Mouse (Mus musculus) MEL (cell line): ENCODE results near the gene Mtx1. TPM values are rescaled to one million over a fixed set of nuclear protein-coding genes. Genes with fewer than 3 reads are reported as not detected.

Source experiments
- DNase-seq: peaks from one replicate; pipeline ENCODE4 v3.0.0; 2011; ENCODE audit warnings: low read depth, low spot score
- H3K27ac ChIP-seq: 2 replicates; pipeline ENCODE4 v1.5.1; 2012; ENCODE audit warnings: low read depth, mild to moderate bottlenecking, control low read depth, low read length, moderate library complexity; ENCODE audit not compliant: control insufficient read depth
- H3K27me3 ChIP-seq, 2 experiments: fragments of 150-350 bp in 1 of 2; sonication (generic) in 1 of 2; 2 replicates each; pipeline ENCODE4 v1.6.1; 2012; ENCODE audit warnings: low read length in 2 of 2, mild to moderate bottlenecking in 2 of 2, improper control_type of control experiment in 1 of 2, moderate library complexity in 1 of 2; ENCODE audit not compliant: insufficient read depth in 2 of 2, control insufficient read depth in 1 of 2
- H3K36me3 ChIP-seq, 2 experiments: 2 replicates each; pipeline ENCODE4 v1.6.1; 2012 to 2014; ENCODE audit warnings: low read length in 2 of 2, improper control_type of control experiment in 1 of 2, inconsistent platforms in 1 of 2, mild to moderate bottlenecking in 1 of 2; ENCODE audit not compliant: insufficient read depth in 2 of 2, control insufficient read depth in 1 of 2
- H3K4me1 ChIP-seq, 2 experiments: fragments of 150-350 bp in 1 of 2; sonication (generic) in 1 of 2; 2 replicates each; pipeline ENCODE4 v1.6.1; 2012; ENCODE audit warnings: low read length in 2 of 2, improper control_type of control experiment in 1 of 2, mild to moderate bottlenecking in 1 of 2; ENCODE audit not compliant: insufficient read depth in 2 of 2, control insufficient read depth in 1 of 2
- H3K4me3 ChIP-seq, 2 experiments: fragments of 150-350 bp in 1 of 2; sonication (generic) in 1 of 2; 2 replicates each; pipeline ENCODE4 v1.5.1; 2012; ENCODE audit warnings: low read depth in 2 of 2, low read length in 2 of 2, mild to moderate bottlenecking in 2 of 2, moderate library complexity in 2 of 2, control low read depth in 1 of 2, improper control_type of control experiment in 1 of 2; ENCODE audit not compliant: control insufficient read depth in 1 of 2, insufficient read depth in 1 of 2
- H3K79me2 ChIP-seq: 2 replicates; pipeline ENCODE4 v1.6.1; 2012; ENCODE audit warnings: mild to moderate bottlenecking, low read length, moderate library complexity; ENCODE audit not compliant: control insufficient read depth, poor library complexity, insufficient read depth
- H3K9ac ChIP-seq: 2 replicates; pipeline ENCODE4 v1.6.1; 2012; ENCODE audit warnings: low read depth, mild to moderate bottlenecking, control low read depth, low read length, moderate library complexity; ENCODE audit not compliant: control insufficient read depth, poor library complexity, severe bottlenecking
- H3K9me3 ChIP-seq: fragments of 150-350 bp; sonication (generic); replicated peaks from 2 replicates; pipeline ENCODE4 v1.6.1; 2012; ENCODE audit warnings: mild to moderate bottlenecking, low read length, improper control_type of control experiment, moderate library complexity; ENCODE audit not compliant: insufficient read depth
- BHLHE40 ChIP-seq: IDR thresholded peaks from 2 replicates; pipeline ENCODE4 v1.6.1; 2012; ENCODE audit warnings: low read depth, mild to moderate bottlenecking, inconsistent platforms, low read length, improper control_type of control experiment, borderline replicate concordance
- CHD1 ChIP-seq: IDR thresholded peaks from 2 replicates; pipeline ENCODE4 v1.6.1; 2012; ENCODE audit warnings: low read depth, mild to moderate bottlenecking, inconsistent platforms, low read length, improper control_type of control experiment
- CHD2 ChIP-seq: IDR thresholded peaks from 2 replicates; pipeline ENCODE4 v1.6.1; 2011; ENCODE audit warnings: low read length, improper control_type of control experiment
- ELF1 ChIP-seq: IDR thresholded peaks from 2 replicates; pipeline ENCODE4 v1.6.1; 2014; ENCODE audit warnings: low read depth, mild to moderate bottlenecking, inconsistent platforms, low read length, improper control_type of control experiment, moderate library complexity
- EP300 ChIP-seq, 2 experiments: IDR thresholded peaks; 2 replicates each; pipeline ENCODE4 v1.6.1; 2011; ENCODE audit warnings: improper control_type of control experiment in 2 of 2, low read length in 2 of 2, low read depth in 1 of 2, mild to moderate bottlenecking in 1 of 2
- ETS1 ChIP-seq: IDR thresholded peaks from 2 replicates; pipeline ENCODE4 v1.6.1; 2012; ENCODE audit warnings: low read depth, mild to moderate bottlenecking, inconsistent platforms, low read length, improper control_type of control experiment, moderate library complexity
- GABPA ChIP-seq: IDR thresholded peaks from 2 replicates; pipeline ENCODE4 v1.6.1; 2012; ENCODE audit warnings: low read depth, mild to moderate bottlenecking, inconsistent platforms, low read length, improper control_type of control experiment, moderate library complexity
- HCFC1 ChIP-seq: IDR thresholded peaks from 2 replicates; pipeline ENCODE4 v1.6.1; 2012; ENCODE audit warnings: low read depth, mild to moderate bottlenecking, inconsistent platforms, low read length, improper control_type of control experiment, moderate library complexity
- JUND ChIP-seq: IDR thresholded peaks from 2 replicates; pipeline ENCODE4 v1.6.1; 2011; ENCODE audit warnings: low read depth, mild to moderate bottlenecking, improper control_type of control experiment, low read length
- KAT2A ChIP-seq: conservative IDR thresholded peaks from 2 replicates; pipeline ENCODE4 v1.6.1; 2012; ENCODE audit warnings: low read depth, low read length, improper control_type of control experiment, inconsistent platforms
- MAFK ChIP-seq: IDR thresholded peaks from 2 replicates; pipeline ENCODE4 v1.6.1; 2011; ENCODE audit warnings: low read depth, mild to moderate bottlenecking, low read length, improper control_type of control experiment, borderline replicate concordance
- MAX ChIP-seq: IDR thresholded peaks from 2 replicates; pipeline ENCODE4 v1.6.1; 2011; ENCODE audit warnings: low read length, improper control_type of control experiment
- MAZ ChIP-seq: IDR thresholded peaks from 2 replicates; pipeline ENCODE4 v1.6.1; 2012; ENCODE audit warnings: low read depth, mild to moderate bottlenecking, inconsistent platforms, low read length, improper control_type of control experiment
- MXI1 ChIP-seq: IDR thresholded peaks from 2 replicates; pipeline ENCODE4 v1.6.1; 2011; ENCODE audit warnings: mild to moderate bottlenecking, low read depth, low read length, improper control_type of control experiment
- MYC ChIP-seq: IDR thresholded peaks from 2 replicates; pipeline ENCODE4 v1.6.1; 2011; ENCODE audit warnings: low read depth, mild to moderate bottlenecking, low read length, improper control_type of control experiment, moderate library complexity
- NELFE ChIP-seq: IDR thresholded peaks from 2 replicates; pipeline ENCODE4 v1.6.1; 2011; ENCODE audit warnings: low read depth, low read length, improper control_type of control experiment
- NRF1 ChIP-seq: IDR thresholded peaks from 2 replicates; pipeline ENCODE4 v1.6.1; 2014; ENCODE audit warnings: low read depth, mild to moderate bottlenecking, inconsistent platforms, low read length, improper control_type of control experiment, moderate library complexity; ENCODE audit not compliant: poor library complexity, insufficient read depth, severe bottlenecking
- POLR2A ChIP-seq, 2 experiments: IDR thresholded peaks; 2 replicates each; pipeline ENCODE4 v1.6.1; 2011 to 2012; ENCODE audit warnings: low read length in 2 of 2, mild to moderate bottlenecking in 2 of 2, control low read depth in 1 of 2, improper control_type of control experiment in 1 of 2, low read depth in 1 of 2, moderate library complexity in 1 of 2; ENCODE audit not compliant: control insufficient read depth in 1 of 2, insufficient read depth in 1 of 2, poor library complexity in 1 of 2
- POLR2AphosphoS2 ChIP-seq: IDR thresholded peaks from 2 replicates; pipeline ENCODE4 v1.6.1; 2011; ENCODE audit warnings: low read length, improper control_type of control experiment
- POLR2AphosphoS5 ChIP-seq: IDR thresholded peaks from 2 replicates; pipeline ENCODE4 v1.6.1; 2012; ENCODE audit warnings: low read depth, borderline replicate concordance, mild to moderate bottlenecking, inconsistent platforms, low read length, moderate library complexity, mixed read lengths
- SIN3A ChIP-seq: IDR thresholded peaks from 2 replicates; pipeline ENCODE4 v1.6.1; 2012; ENCODE audit warnings: low read length, improper control_type of control experiment, inconsistent platforms
- TBP ChIP-seq: IDR thresholded peaks from 2 replicates; pipeline ENCODE4 v1.8.0; 2011; ENCODE audit warnings: low read depth, low read length, improper control_type of control experiment
- TCF12 ChIP-seq: IDR thresholded peaks from 2 replicates; pipeline ENCODE4 v1.6.1; 2014; ENCODE audit warnings: low read depth, mild to moderate bottlenecking, inconsistent platforms, low read length, improper control_type of control experiment, moderate library complexity
- UBTF ChIP-seq: IDR thresholded peaks from 2 replicates; pipeline ENCODE4 v1.6.1; 2012; ENCODE audit warnings: low read depth, mild to moderate bottlenecking, inconsistent platforms, low read length, improper control_type of control experiment, moderate library complexity, borderline replicate concordance; ENCODE audit not compliant: insufficient read depth
- USF1 ChIP-seq: IDR thresholded peaks from 2 replicates; pipeline ENCODE4 v1.6.1; 2014; ENCODE audit warnings: low read depth, mild to moderate bottlenecking, inconsistent platforms, low read length, improper control_type of control experiment, moderate library complexity
- USF2 ChIP-seq, 2 experiments: IDR thresholded peaks; 2 replicates each; pipeline ENCODE4 v1.6.1; 2011 to 2012; ENCODE audit warnings: improper control_type of control experiment in 2 of 2, low read length in 2 of 2, borderline replicate concordance in 1 of 2, inconsistent platforms in 1 of 2, low read depth in 1 of 2, mild to moderate bottlenecking in 1 of 2; ENCODE audit not compliant: insufficient read depth in 1 of 2
- ZMIZ1 ChIP-seq: IDR thresholded peaks from 2 replicates; pipeline ENCODE4 v1.6.1; 2012; ENCODE audit warnings: low read depth, mild to moderate bottlenecking, inconsistent platforms, low read length, improper control_type of control experiment, moderate library complexity
- ZNF384 ChIP-seq: IDR thresholded peaks from 2 replicates; pipeline ENCODE4 v1.6.1; 2012; ENCODE audit warnings: low read depth, mild to moderate bottlenecking, inconsistent platforms, low read length, improper control_type of control experiment
- polyA plus RNA-seq, 2 experiments: library from polyadenylated mRNA; stranded (reverse) in 1 of 2; unstranded in 1 of 2; fragments of >175 nt in 1 of 2; fragments of >200 nt in 1 of 2; gene quantifications; 2 replicates each; pipeline versions ENCODE4 v1.2.1 to v1.2.4; 2012; ENCODE audit warnings: low replicate concordance in 2 of 2, low read depth in 1 of 2; ENCODE audit not compliant: insufficient read length in 2 of 2, insufficient read depth in 1 of 2, missing spikeins in 1 of 2
- total RNA-seq: library from RNA; depleted of rRNA; stranded (reverse); fragments of 300-350 nt; gene quantifications from 2 replicates; pipeline ENCODE4 v1.2.3, GENCODE M21; 2012

Gene Mtx1
- total and polyA plus RNA-seq, 3 experiments = 314 to 369 TPM; not detected in 1

DNA sequence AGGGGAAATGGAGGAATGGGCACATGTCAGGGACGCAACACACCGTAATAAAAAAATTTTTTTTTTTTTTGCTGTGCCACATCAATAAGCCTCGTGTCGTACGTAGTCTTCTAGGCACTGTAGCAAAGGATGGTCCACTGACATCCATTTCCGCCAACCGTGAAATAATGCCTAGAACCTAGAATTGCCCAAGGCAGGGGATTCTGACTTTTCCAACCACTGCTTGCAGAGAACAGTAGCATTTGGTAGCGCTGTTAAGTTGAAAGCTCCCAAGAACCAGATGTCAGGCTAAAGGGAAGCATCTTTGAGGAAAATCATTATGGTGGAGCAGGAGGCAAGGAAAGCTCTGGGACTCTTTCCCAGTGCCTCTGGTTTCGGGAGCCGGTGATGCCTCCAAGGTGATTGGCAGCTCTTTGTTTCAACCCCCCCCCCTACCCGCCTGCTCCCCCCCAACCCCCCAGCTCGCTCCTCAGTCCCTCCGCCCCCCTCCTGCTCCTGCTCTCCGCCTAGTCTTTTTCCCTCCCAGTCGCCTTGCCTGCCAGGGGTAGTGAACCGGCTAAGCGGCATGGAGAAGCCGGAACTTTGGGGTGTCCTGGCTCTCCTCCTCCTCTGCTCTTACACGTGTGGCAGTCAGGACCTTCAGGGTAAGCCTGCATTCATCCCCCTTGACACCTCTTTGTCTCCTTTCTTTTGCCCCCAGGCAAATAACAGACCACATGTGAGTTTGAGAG lies 12.0 kb downstream of the Mtx1 start, which contains the start of gene Thbs3 (continued):
- no peak for TF ChIP-seq GABPA
- peak; percentile 77 for TF ChIP-seq ZNF384
- no peak for TF ChIP-seq TCF12

DNA sequence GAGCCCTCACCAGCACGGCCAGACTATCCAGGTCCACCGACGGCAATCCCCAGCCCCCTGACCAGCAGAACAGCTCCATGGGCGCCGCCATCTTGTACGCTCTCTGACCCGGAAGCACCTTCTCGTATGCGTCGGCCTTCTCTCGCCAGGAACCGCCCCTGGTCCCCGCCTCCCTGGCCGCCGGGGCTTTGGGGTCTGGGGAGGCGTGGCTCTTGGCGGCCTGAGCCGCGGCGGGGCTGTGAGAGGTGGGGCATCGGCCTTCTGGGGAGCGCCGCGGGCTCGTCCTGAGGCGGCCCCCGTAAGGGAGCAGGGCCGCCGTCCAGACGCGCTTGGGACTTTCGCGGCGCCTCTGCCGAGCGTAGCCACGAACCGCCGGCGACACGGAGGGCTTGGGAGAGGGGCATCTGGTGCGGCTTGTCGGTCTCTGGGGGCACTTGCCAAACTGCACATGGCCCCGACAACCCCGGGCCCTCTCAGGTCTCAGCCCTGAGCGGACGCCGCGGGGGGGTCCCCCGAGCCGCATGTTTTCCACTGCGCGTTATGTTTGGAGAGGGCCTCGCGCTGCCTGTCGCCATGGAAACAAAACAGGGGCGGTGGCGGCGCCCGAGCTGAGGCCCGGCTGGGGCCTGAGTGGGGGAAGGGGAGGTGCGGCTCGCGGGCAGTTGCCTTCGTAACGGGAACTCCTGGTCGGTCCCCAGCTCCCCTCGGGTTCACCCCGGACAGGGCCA lies 12.9 kb downstream of the Mtx1 start:
- Histone ChIP-seq H3K27ac (peak overlapping the region; percentile 61), H3K27me3 (no peaks in the 10 kb centered on the region), H3K79me2 (peaks cover 10% of the 10 kb centered on the region), H3K36me3 (peaks cover 0 to 10% of the 10 kb centered on the region in 2 experiments; a peak in 2 of 4 replicates), H3K9me3 (no peaks in the 10 kb centered on the region), H3K4me1 (peaks cover 2 to 14% of the 10 kb centered on the region in 2 experiments; a peak in 3 of 4 replicates), H3K9ac (peak overlapping the region; percentile 82), H3K4me3 (peak overlapping the region; percentile 84 to 98)
- TF ChIP-seq TBP = peak; percentile 70; the same call in 1 of the 2 replicates
- peak; percentile 65; the same call in 1 of the 2 replicates for TF ChIP-seq MAZ
- no peak; the same call in 1 of the 2 replicates for TF ChIP-seq TCF12
- no peak for TF ChIP-seq MAFK
- no peak for TF ChIP-seq JUND
- peak; percentile 91 for TF ChIP-seq SIN3A
- no peak for TF ChIP-seq CHD1
- TF ChIP-seq ELF1 = peak; percentile 86
- TF ChIP-seq ETS1 = no peak
- TF ChIP-seq POLR2A (IDR thresholded peaks at IDR 0.05; ENCODE audit: control insufficient read depth in 1 of 2, insufficient read depth in 1 of 2, low read depth in 1 of 2, low read length in 2 of 2, poor library complexity in 1 of 2) = peak; percentile 73 to 78
- TF ChIP-seq MAX = no peak; the same call in 1 of the 2 replicates
- TF ChIP-seq MYC = peak; percentile 20; the same call in 1 of the 2 replicates
- peak; percentile 94 for TF ChIP-seq MXI1
- TF ChIP-seq ZMIZ1 = 0 out of 2 replicates have a peak, but pooled peaks have one; percentile 46
- peak; percentile 81 for TF ChIP-seq NELFE
- TF ChIP-seq BHLHE40 = no peak
- TF ChIP-seq POLR2AphosphoS5 = no peak
- TF ChIP-seq KAT2A = peak; percentile 84
- TF ChIP-seq CHD2 = peak; percentile 62
- 0 out of 4 replicates have a peak, but pooled peaks of 1 of the 2 experiments have one; percentile 14 for TF ChIP-seq EP300 (IDR thresholded peaks at IDR 0.05; ENCODE audit: low read depth in 1 of 2, low read length in 2 of 2)
- peak; percentile 97 for TF ChIP-seq HCFC1
- 0 out of 2 replicates have a peak, but pooled peaks have one; percentile 69 for TF ChIP-seq UBTF
- peak; percentile 58; the same call in 1 of the 2 replicates for TF ChIP-seq POLR2AphosphoS2
- peak; percentile 80 for TF ChIP-seq USF1
- peak; percentile 49; the same call in 1 of the 2 replicates for TF ChIP-seq NRF1
- no peak for TF ChIP-seq USF2 (IDR thresholded peaks at IDR 0.05; ENCODE audit: borderline replicate concordance in 1 of 2, insufficient read depth in 1 of 2, low read depth in 1 of 2, low read length in 2 of 2)
- peak; percentile 97 for DNase-seq
